Mouse (Mus musculus) midbrain, embryonic 10.5 days (tissue): ENCODE data around the gene Ywhae. TPM values are rescaled to one million over a fixed set of nuclear protein-coding genes. Genes with fewer than 3 reads are reported as not detected.
"Not testable (repeated sequence)": the region's sequence is repeated elsewhere in the genome, so short reads cannot be mapped to it uniquely, and the experiment has no call there.

Experiments used
- DNase-seq: peaks from one replicate; pipeline ENCODE4 v3.0.0-alpha.2; 2017; ENCODE audit warnings: low spot score
- H3K27ac ChIP-seq: fragments of 300-500 bp; sonication (generic); replicated peaks from 2 replicates; pipeline ENCODE4 v1.5.1; 2016; ENCODE audit warnings: mild to moderate bottlenecking
- H3K27me3 ChIP-seq: fragments of 300-500 bp; sonication (generic); 2 replicates; pipeline ENCODE4 v1.6.1; 2016; ENCODE audit warnings: low read depth, mild to moderate bottlenecking; ENCODE audit not compliant: poor library complexity, severe bottlenecking
- H3K36me3 ChIP-seq: fragments of 300-500 bp; sonication (generic); 2 replicates; pipeline ENCODE4 v1.6.1; 2016; ENCODE audit warnings: mild to moderate bottlenecking, moderate library complexity
- H3K4me1 ChIP-seq: fragments of 300-500 bp; sonication (generic); 2 replicates; pipeline ENCODE4 v1.6.1; 2016
- H3K4me3 ChIP-seq: fragments of 300-500 bp; sonication (generic); 2 replicates; pipeline ENCODE4 v1.5.1; 2016; ENCODE audit warnings: mild to moderate bottlenecking, moderate library complexity
- H3K9me3 ChIP-seq: fragments of 300-500 bp; sonication (generic); replicated peaks from 2 replicates; pipeline ENCODE4 v1.6.1; 2016; ENCODE audit warnings: mild to moderate bottlenecking
- WGBS: fragments of 180-500 bp; shearing (Covaris S2); methylation state at CpG from one replicate; pipeline ENCODE4 v1.1.7; 2016; 5-methylcytosine and 5-hydroxymethylcytosine counted together
- polyA plus RNA-seq: library from polyadenylated mRNA; unstranded; fragments of >200 nt; fragmentation: Nextera tagmentation; extraction: Ambion mirVana; gene quantifications from 2 replicates; pipeline ENCODE4 v1.2.1, GENCODE M21; 2016

Ywhae gene
- polyA plus RNA-seq: 1,400 and 1,401 TPM in 2 replicates

GRCm38 (mm10) chr11:75732434-75733226 is at the start of gene Ywhae:
Gene Ywhae (plus strand): TSS chr11:75732869.
- H3K27ac ChIP-seq: peak within 1 kb of the TSS; percentile 100
- WGBS: under 1% methylated on average over 73 of the region's 76 CpGs
- H3K36me3 ChIP-seq: peaks cover 18% of the 10 kb centered on the region
- peak within 1 kb of the TSS; percentile 98 for H3K4me3 ChIP-seq
- H3K4me1 ChIP-seq: peaks cover 44% of the 10 kb centered on the region
- peak; percentile 99 for DNase-seq
- no peaks in the 10 kb centered on the region; the same call in 1 of the 2 replicates for H3K27me3 ChIP-seq
- no peaks in the 10 kb centered on the region for H3K9me3 ChIP-seq

DNA sequence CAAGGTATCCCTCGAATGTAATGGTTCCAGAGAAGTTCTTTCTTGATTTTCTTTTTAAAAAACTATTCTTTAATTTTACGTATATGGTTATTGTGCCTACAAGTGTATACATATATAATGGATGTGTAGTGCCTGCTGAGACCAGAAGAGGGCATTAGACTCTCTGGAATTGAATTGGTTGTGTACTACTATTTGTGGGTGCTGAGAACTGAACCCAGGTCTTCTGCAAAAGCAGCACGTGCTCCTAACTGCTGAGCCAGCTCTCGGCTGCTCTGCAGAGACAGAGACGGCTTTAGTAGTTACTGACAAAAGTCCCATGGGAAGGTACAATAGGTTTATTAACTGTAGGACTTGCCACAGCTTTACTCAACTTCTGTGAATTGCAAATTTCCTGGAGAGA is 48.2 kb upstream of the Ywhae start:
- H3K9me3 ChIP-seq: no peaks in the 10 kb centered on the region
- no peak overlapping the region for H3K27ac ChIP-seq
- peaks cover 57% of the 10 kb centered on the region for H3K36me3 ChIP-seq
- no peaks in the 10 kb centered on the region for H3K27me3 ChIP-seq
- 93% methylated on average over 5 of the region's 5 CpGs for WGBS
- H3K4me1 ChIP-seq: peaks cover 17% of the 10 kb centered on the region
- DNase-seq: no peak
- no peak overlapping the region for H3K4me3 ChIP-seq

DNA sequence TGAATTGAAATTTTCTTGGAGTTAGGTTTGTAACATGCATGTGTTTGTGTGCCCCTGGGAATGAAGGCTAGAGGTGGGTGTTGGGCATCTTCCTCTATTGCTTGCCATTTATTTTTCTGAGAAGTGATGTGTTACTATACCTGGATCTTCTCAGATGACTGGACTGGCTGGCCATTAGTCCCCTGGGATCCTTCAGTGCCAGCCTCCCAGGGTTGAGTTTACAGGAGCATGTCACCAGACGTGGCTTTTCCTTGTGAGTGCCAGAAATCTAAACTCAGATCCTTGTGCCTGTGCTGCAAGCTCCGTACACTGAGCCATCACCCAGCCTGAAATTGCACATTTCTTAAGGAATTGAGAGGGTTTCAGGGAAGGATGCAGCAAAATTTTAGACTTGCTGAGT is 47.7 kb upstream of the Ywhae start:
- no peaks in the 10 kb centered on the region for H3K27me3 ChIP-seq
- peaks cover 62% of the 10 kb centered on the region for H3K36me3 ChIP-seq
- 84% methylated on average over 2 of the region's 2 CpGs for WGBS
- H3K27ac ChIP-seq: no peak overlapping the region
- no peak for DNase-seq
- peaks cover 16% of the 10 kb centered on the region for H3K4me1 ChIP-seq
- H3K4me3 ChIP-seq: no peak overlapping the region
- H3K9me3 ChIP-seq: no peaks in the 10 kb centered on the region

GRCm38 (mm10) chr11:75687343-75687993 is 45.2 kb upstream of the Ywhae start:
- H3K4me1 ChIP-seq: no peaks in the 10 kb centered on the region
- WGBS: 75% methylated on average over 2 of the region's 2 CpGs
- no peaks in the 10 kb centered on the region for H3K27me3 ChIP-seq
- no peak overlapping the region for H3K27ac ChIP-seq
- H3K9me3 ChIP-seq: no peaks in the 10 kb centered on the region
- peaks cover 77% of the 10 kb centered on the region for H3K36me3 ChIP-seq
- DNase-seq: no peak
- H3K4me3 ChIP-seq: no peak overlapping the region

GRCm38 (mm10) chr11:75688132-75688531 is 44.5 kb upstream of the Ywhae start:
- Histone ChIP-seq H3K36me3 (peaks cover 77% of the 10 kb centered on the region), H3K4me3 (no peak overlapping the region), H3K9me3 (no peaks in the 10 kb centered on the region), H3K4me1 (no peaks in the 10 kb centered on the region), H3K27me3 (no peaks in the 10 kb centered on the region), H3K27ac (no peak overlapping the region)
- 93% methylated on average over 2 of the region's 2 CpGs for WGBS
- DNase-seq: no peak

GRCm38 (mm10) chr11:75689977-75690376 is 42.7 kb upstream of the Ywhae start:
- H3K36me3 ChIP-seq: peaks cover 77% of the 10 kb centered on the region
- no peak overlapping the region for H3K4me3 ChIP-seq
- 93% methylated on average over 1 of the region's 1 CpGs for WGBS
- DNase-seq: no peak
- no peak overlapping the region for H3K27ac ChIP-seq
- H3K4me1 ChIP-seq: no peaks in the 10 kb centered on the region
- no peaks in the 10 kb centered on the region for H3K9me3 ChIP-seq
- H3K27me3 ChIP-seq: no peaks in the 10 kb centered on the region

- H3K36me3 ChIP-seq: peaks cover 78% of the 10 kb centered on the region
Observed at GRCm38 (mm10) chr11:75691047-75691446, 41.6 kb upstream of the Ywhae start.

DNA sequence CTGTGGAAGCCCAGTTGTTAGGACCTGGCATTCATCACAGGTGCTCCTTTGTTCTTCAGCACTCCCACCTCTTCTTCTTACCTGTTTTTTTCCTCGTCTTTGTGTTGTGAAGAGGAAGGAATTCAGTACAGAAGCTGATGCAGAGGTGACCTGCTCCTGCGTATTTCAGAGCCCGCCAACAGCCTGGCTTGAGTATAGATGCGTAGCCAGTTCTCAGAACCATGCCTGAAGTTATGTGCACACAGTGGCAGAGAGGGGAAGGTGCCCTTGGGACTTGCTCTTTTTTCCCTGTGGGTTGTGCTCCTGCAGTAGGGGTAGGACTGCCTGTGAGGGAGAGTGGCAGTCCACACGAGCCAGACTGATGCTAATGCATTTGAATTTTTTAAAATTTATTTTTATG is 39.1 kb upstream of the Ywhae start:
- H3K9me3 ChIP-seq: no peaks in the 10 kb centered on the region
- no peak overlapping the region for H3K27ac ChIP-seq
- no peaks in the 10 kb centered on the region for H3K27me3 ChIP-seq
- H3K4me3 ChIP-seq: no peak overlapping the region
- no peaks in the 10 kb centered on the region for H3K4me1 ChIP-seq
- no peak for DNase-seq
- peaks cover 98% of the 10 kb centered on the region for H3K36me3 ChIP-seq
- WGBS: 94% methylated on average over 5 of the region's 5 CpGs

More at GRCm38 (mm10) chr11:75691047-75691446, 41.6 kb upstream of the Ywhae start:
- Histone ChIP-seq H3K27ac (no peak overlapping the region), H3K27me3 (no peaks in the 10 kb centered on the region), H3K4me1 (no peaks in the 10 kb centered on the region), H3K9me3 (no peaks in the 10 kb centered on the region), H3K4me3 (no peak overlapping the region)
- DNase-seq: no peak

GRCm38 (mm10) chr11:75697464-75697863 is 35.2 kb upstream of the Ywhae start:
- DNase-seq, H3K4me1 ChIP-seq, H3K4me3 ChIP-seq, H3K27ac ChIP-seq, H3K9me3 ChIP-seq, H3K27me3 ChIP-seq: not testable (repeated sequence)
- 96% methylated on average over 3 of the region's 3 CpGs for WGBS
- peaks cover 97% of the 10 kb centered on the region for H3K36me3 ChIP-seq

- Histone ChIP-seq H3K4me1 (no peaks in the 10 kb centered on the region), H3K9me3 (no peaks in the 10 kb centered on the region), H3K27me3 (no peaks in the 10 kb centered on the region), H3K4me3 (no peak overlapping the region), H3K27ac (no peak overlapping the region), H3K36me3 (peaks cover 97% of the 10 kb centered on the region)
- WGBS: 96% methylated on average over 5 of the region's 5 CpGs
- DNase-seq: no peak
Observed at GRCm38 (mm10) chr11:75700557-75700956, 32.1 kb upstream of the Ywhae start.

GRCm38 (mm10) chr11:75702761-75703160 is 29.9 kb upstream of the Ywhae start:
- H3K4me1 ChIP-seq: no peaks in the 10 kb centered on the region
- H3K9me3 ChIP-seq: no peaks in the 10 kb centered on the region
- peaks cover 94% of the 10 kb centered on the region for H3K36me3 ChIP-seq
- no peaks in the 10 kb centered on the region for H3K27me3 ChIP-seq
- H3K27ac ChIP-seq: no peak overlapping the region
- no peak for DNase-seq
- H3K4me3 ChIP-seq: no peak overlapping the region
- WGBS: 93% methylated on average over 6 of the region's 6 CpGs

DNA sequence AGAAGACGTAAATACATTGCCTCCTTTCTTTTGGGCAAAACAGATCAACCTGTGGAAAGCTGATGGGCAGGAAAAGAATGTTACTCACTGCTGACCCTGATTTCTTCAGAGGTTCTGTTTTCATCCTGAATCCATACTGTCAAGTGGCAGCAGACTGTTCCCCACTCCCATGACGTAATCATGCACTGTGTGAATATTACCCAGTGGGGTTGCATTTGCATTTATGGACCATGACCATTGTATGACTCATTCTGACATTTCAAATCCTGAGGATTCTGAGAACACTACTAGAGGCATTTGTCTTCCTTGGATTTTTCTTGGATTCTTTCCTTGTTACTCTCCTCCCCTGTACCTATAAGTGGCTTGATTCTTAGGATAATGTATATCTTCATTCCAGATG is 28.9 kb upstream of the Ywhae start:
- DNase-seq: no peak
- 92% methylated on average over 2 of the region's 2 CpGs for WGBS
- Histone ChIP-seq H3K4me3 (no peak overlapping the region), H3K4me1 (no peaks in the 10 kb centered on the region), H3K36me3 (peaks cover 89% of the 10 kb centered on the region), H3K27me3 (no peaks in the 10 kb centered on the region), H3K27ac (no peak overlapping the region), H3K9me3 (no peaks in the 10 kb centered on the region)

DNA sequence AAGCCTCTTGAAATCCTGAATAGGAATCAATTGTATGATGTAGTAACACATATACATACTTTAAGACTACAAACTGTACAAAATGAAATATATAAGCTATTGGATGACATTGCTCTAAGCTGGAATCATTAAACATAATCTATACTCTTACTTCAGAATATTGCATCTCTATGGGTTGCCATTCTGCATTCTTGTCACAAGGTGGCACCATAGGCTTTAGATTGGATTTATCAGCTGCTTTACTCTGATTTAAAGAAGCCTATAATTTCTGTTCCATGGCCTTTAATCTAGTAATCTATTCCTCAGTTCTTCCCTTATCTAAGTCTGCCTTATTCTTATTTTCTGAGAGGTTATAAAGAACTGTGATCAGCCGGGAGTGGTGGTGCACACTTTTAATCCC is 18.7 kb upstream of the Ywhae start:
- no peaks in the 10 kb centered on the region for H3K27me3 ChIP-seq
- WGBS: 90% methylated on average over 1 of the region's 1 CpGs
- H3K27ac ChIP-seq: no peak overlapping the region
- H3K9me3 ChIP-seq: no peaks in the 10 kb centered on the region; the same call in 1 of the 2 replicates
- H3K4me3 ChIP-seq: no peak overlapping the region
- H3K4me1 ChIP-seq: peaks cover 4% of the 10 kb centered on the region
- no peak for DNase-seq
- H3K36me3 ChIP-seq: no peaks in the 10 kb centered on the region
